Mouse (Mus musculus) gastrocnemius, postnatal 4 days (tissue): Measurements from ENCODE around the gene Vmn1r202. TPM values are rescaled to one million over a fixed set of nuclear protein-coding genes. Genes with fewer than 3 reads are reported as not detected.
"Not testable (repeated sequence)": the region's sequence is repeated elsewhere in the genome, so short reads cannot be mapped to it uniquely, and the experiment has no call there.

Experiments
- DNase-seq, 2 experiments: peaks; one replicate each; pipeline ENCODE4 v3.0.0; 2021 to 2022; ENCODE audit warnings: low spot score in 2 of 2, mixed read lengths in 2 of 2
- long read RNA-seq, 2 experiments: library from polyadenylated mRNA; stranded (forward); transcript quantifications; one replicate each; pipeline ENCODE4 v2.0.0; 2021
- total RNA-seq, 2 experiments: library from RNA; stranded (reverse); gene quantifications; 2 replicates each; pipeline ENCODE4 v1.2.3; 2021

Vmn1r202 gene
- under 1 TPM; 0.05 to 0.07 TPM for total RNA-seq
- long read RNA-seq, experiment 1: 0 reads
- long read RNA-seq, experiment 2: 0 reads

DNA sequence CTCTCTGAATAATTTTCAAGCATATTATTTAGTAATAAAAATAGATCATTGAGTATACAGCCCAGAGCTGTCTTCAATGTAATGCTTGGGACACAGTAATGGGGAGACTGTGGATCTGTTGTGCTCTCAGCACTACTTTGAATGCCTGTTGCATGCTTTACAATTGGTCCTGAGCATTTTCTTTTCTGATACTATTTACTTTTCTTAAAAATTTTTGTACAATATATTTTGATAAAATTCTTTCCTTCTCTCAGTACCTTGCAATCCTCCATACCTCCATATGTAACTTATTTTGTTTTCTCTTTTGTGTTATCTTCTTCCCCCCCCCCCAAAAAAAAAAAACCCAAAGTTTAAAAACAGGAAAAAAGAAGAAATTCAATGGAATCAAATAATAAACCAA is at the start of gene Vmn1r202:
Gene Vmn1r202 (minus strand): TSS at position 101 of the 400 bp plus-strand sequence.
- no peak for DNase-seq

DNA sequence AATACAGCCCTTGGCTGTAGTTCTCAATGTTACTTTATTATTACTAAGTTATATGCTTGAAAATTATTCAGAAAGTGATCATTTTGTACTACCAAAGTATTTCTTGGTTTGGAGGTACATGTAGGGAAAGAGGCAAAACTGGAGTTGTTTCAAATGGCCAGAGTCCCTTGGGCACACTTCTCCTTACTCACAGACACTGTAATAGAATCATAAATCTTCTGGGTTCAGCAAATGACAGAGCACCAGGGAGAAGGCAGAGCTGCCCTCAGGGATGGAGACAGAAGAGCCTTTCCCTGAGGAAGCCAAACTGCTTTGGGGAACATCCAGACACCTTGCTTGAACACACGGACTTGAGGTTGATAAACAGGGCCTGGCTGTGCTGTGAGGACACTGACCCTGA is 47.7 kb upstream of the Vmn1r202 start, which contains the start of gene Vmn1r204:
Gene Vmn1r204 (plus strand): TSS at position 301 of the 400 bp plus-strand sequence.
- not testable (repeated sequence) for DNase-seq

DNA sequence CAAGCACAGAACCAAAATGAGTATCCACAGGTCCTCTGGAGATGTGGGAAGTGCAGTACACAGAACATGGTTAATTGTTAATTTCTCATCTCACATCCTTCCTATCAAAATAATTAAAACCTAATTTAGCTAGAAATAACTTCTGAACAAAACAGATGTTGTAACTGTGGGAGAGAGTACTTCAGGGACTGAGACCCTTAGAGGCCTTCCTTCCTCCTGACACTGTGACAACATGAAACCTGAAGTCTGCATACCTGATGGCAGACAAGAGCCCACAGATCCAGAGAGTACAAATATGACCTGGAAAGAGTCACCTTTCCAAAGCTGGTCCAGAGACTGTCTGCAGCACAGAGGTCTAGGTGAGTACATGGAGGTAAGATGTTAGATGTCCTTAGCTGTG is 12.6 kb upstream of the Vmn1r202 start, which contains the start of gene Vmn1r203:
Gene Vmn1r203 (plus strand): TSS at position 301 of the 400 bp plus-strand sequence.
- DNase-seq: no peak

DNA sequence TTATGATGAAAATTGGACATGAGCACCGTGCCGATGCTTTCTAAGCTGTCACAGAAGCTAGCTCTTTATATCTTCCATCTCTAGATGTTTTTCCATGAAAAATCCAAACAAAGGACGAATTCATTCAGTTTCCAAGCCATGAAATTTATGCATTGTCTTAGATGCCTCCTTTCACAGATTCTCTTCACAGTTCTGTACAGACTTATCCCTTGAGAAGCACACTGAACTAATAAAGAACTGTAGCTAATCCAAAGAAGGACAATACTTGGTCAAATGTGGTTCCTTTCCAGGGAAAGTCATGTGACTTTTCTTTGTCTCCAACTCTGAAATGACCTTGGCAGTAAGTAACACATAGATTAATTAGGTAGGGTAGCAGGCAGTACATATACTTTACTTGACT is 2.8 kb downstream of the Vmn1r202 start:
- no peak for DNase-seq

DNA sequence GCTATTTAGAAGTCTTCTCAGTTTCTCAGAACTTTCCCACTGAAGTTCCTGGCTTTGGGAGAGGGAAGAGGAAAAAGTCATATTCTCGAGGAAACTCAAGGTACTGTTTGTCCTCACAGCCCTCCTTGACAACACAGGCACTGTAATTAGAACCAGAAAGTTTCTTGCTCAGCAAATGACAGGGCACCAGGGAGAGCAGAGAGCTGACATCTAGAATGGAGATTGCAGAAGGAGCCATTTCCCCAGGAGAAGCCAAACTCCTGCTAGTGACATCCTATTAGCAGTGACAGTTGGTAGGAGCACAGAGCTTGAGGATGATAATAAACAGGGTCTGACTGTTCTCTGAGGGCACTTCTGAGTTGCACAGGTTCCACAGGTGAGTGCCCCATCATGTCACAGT is 33.6 kb downstream of the Vmn1r202 start, which contains the start of gene Vmn1r201:
Gene Vmn1r201 (plus strand): TSS at position 301 of the 400 bp plus-strand sequence.
- no peak for DNase-seq

DNA sequence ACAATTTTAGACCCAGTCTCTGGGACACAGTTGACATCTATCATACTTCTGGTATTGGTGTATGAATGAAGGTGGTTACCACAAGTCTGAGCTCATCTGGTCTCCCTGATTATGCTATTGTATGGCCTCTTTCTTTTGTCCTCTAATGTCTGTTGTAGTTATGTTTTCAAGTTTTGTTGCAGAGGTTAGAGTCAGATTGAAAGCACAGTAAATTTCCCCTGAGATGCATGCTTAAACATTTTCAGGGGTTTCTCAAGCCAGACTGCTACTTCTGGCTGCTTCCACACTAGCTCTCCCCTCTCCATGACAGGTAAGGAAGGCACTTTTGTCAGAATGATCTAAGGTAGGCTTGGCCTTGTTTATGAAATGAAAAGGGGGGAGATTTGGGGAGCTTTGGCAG is 50.0 kb downstream of the Vmn1r202 start:
- DNase-seq: no peak

Other genes starting within 250 kb of the Vmn1r202 start
- gene Vmn1r195, start 234.9 kb downstream of the Vmn1r202 start, total RNA-seq: not detected
- not detected for gene Vmn1r196, start 215.5 kb downstream of the Vmn1r202 start, total RNA-seq
- gene Vmn1r197, start 180.8 kb downstream of the Vmn1r202 start, total RNA-seq: not detected
- not detected for gene Vmn1r198, start 155.0 kb downstream of the Vmn1r202 start, total RNA-seq
- not detected for gene Vmn1r199, start 125.6 kb downstream of the Vmn1r202 start, total RNA-seq
- gene Vmn1r200, start 115.0 kb downstream of the Vmn1r202 start, total RNA-seq: under 1 TPM; 0.07 to 0.16 TPM
- not detected for gene Vmn1r201, start 33.5 kb downstream of the Vmn1r202 start, total RNA-seq
- gene Vmn1r203, start 12.7 kb upstream of the Vmn1r202 start, total RNA-seq: not detected
- not detected for gene Vmn1r204, start 47.8 kb upstream of the Vmn1r202 start, total RNA-seq
- not detected for gene Vmn1r205, start 87.6 kb upstream of the Vmn1r202 start, total RNA-seq
- not detected for gene Vmn1r206, start 118.9 kb upstream of the Vmn1r202 start, total RNA-seq
- not detected for gene Vmn1r207-ps, start 224.2 kb upstream of the Vmn1r202 start, total RNA-seq